Mouse (Mus musculus): ENCODE measurements around the gene Arfgef2. TPM values are rescaled to one million over a fixed set of nuclear protein-coding genes. Genes with fewer than 3 reads are reported as not detected.

Arfgef2 gene
- polyA plus RNA-seq (2015; fragmentation: Nextera tagmentation; extraction: Ambion mirVana), result 3.8 and 4.6 TPM in 2 replicates

DNA sequence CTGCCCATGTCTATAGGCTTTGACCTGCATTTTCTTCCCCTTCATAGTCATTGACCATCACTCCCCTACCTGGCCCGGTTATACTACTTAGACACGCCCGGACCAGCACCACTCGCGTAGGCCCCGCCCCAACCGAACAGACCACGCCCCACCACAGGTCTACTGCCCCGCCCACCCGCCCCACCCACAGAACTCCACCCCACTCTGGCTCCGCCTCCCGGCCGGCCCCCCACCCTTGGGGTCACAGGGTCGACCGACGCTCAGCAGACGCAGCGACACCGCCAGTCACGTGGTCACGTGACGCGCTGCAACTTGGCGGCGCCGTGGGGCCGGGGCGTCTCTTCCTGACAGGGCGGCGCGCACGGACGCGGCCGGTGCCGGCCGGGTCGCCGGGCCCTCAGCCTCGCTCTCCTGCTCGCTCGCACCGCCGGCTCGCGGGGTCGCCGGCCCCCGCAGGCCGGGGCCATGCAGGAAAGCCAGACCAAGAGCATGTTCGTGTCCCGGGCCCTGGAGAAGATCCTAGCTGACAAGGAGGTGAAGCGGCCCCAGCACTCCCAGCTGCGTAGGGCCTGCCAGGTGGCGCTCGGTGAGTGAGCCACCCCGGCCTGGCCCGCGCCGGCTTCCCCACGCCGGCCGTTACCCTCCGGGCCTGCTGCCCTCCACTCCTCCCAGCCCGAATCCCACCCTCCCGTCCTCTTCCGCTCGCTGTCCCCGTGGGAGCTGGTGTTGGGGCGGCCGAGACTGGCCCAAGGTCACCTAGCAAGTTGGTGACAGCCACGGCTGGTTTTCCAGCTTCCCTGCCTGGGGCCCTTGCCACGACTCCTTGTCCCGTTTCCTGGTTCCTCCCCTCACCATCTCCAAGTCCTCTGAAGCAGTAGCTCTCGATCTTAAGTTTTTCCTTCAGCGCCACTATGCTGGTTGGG, at the start of gene Arfgef2:
TSS of gene Arfgef2 (plus strand) at position 339 of the 923 bp plus-strand sequence.
- under 1% methylated on average over 69 of the region's 76 CpGs for WGBS
- Histone ChIP-seq H3K27me3 (no peaks in the 10 kb centered on the region), H3K27ac (peak within 1 kb of the TSS; percentile 79), H3K9ac (peak within 1 kb of the TSS; percentile 59), H3K36me3 (no peaks in the 10 kb centered on the region), H3K4me1 (peaks cover 16% of the 10 kb centered on the region; the same call in 1 of the 2 replicates), H3K9me3 (no peaks in the 10 kb centered on the region), H3K4me2 (peak within 1 kb of the TSS; percentile 82), H3K4me3 (peak within 1 kb of the TSS; percentile 83)
- ATAC-seq (ENCODE audit: insufficient number of reproducible peaks, low FRiP score, low TSS enrichment, low read depth), result peak; percentile 74

GRCm38 (mm10) chr2:166757969-166758368, 47.4 kb upstream of the Arfgef2 start:
- Histone ChIP-seq H3K27me3 (no peaks in the 10 kb centered on the region), H3K36me3 (no peaks in the 10 kb centered on the region), H3K9me3 (no peaks in the 10 kb centered on the region), H3K4me1 (0 out of 2 replicates have a peak, but pooled peaks cover 2% of the 10 kb centered on the region), H3K27ac (no peak overlapping the region), H3K4me3 (no peak overlapping the region), H3K9ac (no peak overlapping the region), H3K4me2 (no peak overlapping the region)
- ATAC-seq (ENCODE audit: insufficient number of reproducible peaks, low FRiP score, low TSS enrichment, low read depth), result no peak
- 26% methylated on average over 3 of the region's 3 CpGs for WGBS

DNA sequence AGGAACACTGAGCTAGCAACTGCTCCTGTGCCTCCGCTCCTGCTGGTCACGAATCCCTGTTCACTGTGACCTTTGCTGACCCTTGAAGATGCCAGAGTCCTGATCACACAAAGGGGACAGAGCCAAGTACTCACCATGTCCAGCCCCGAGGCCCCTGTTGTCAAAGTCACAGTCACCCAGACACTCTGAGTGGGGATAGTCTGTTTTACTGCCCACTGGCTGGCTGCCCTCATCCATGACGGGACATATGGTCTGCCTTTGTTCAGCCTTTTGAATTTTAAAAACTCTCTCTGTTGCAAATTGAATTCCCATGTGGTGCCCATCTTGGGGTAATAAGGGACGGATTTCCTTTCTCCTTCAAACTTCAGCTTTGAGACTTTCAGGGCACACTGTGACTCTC, 41.3 kb upstream of the Arfgef2 start:
- Histone ChIP-seq H3K36me3 (no peaks in the 10 kb centered on the region), H3K27me3 (no peaks in the 10 kb centered on the region), H3K4me3 (no peak overlapping the region), H3K4me2 (no peak overlapping the region), H3K4me1 (peaks cover 13% of the 10 kb centered on the region), H3K9me3 (no peaks in the 10 kb centered on the region), H3K9ac (no peak overlapping the region), H3K27ac (peak overlapping the region; percentile 7; the same call in 1 of the 2 replicates)
- 37% methylated on average over 5 of the region's 5 CpGs for WGBS
- no peak for ATAC-seq (ENCODE audit: insufficient number of reproducible peaks, low FRiP score, low TSS enrichment, low read depth)

DNA sequence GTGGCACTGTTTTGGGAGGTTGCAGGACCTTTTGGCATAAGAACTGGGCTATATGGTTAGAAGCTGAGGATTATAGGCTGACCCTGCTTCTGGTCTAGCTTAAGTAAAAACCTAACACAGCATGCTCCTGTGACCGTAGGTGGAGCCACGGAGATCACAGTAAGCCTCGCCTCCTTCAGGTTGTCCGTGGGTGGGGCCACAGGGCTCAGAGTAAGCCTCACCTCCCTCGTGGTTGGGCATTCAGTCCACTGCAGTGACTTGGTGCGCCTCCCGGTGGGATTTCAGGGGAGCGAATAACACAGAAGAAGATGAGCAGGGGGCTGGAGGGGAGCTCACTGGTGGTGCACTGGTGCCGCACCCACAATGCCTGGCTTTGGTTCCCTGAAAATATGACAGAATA, 37.8 kb upstream of the Arfgef2 start:
- Histone ChIP-seq H3K9ac (no peak overlapping the region), H3K4me3 (no peak overlapping the region), H3K9me3 (no peaks in the 10 kb centered on the region), H3K27me3 (no peaks in the 10 kb centered on the region), H3K4me2 (no peak overlapping the region), H3K27ac (no peak overlapping the region), H3K36me3 (no peaks in the 10 kb centered on the region), H3K4me1 (peaks cover 13% of the 10 kb centered on the region)
- no peak for ATAC-seq (ENCODE audit: insufficient number of reproducible peaks, low FRiP score, low TSS enrichment, low read depth)
- WGBS, result 79% methylated on average over 9 of the region's 9 CpGs

GRCm38 (mm10) chr2:166771396-166771795, 34.0 kb upstream of the Arfgef2 start:
- Histone ChIP-seq H3K9me3 (no peaks in the 10 kb centered on the region), H3K4me3 (no peak overlapping the region), H3K36me3 (no peaks in the 10 kb centered on the region), H3K4me1 (no peaks in the 10 kb centered on the region), H3K27ac (no peak overlapping the region), H3K4me2 (no peak overlapping the region), H3K27me3 (no peaks in the 10 kb centered on the region), H3K9ac (no peak overlapping the region)
- 55% methylated on average over 11 of the region's 11 CpGs for WGBS
- no peak for ATAC-seq (ENCODE audit: insufficient number of reproducible peaks, low FRiP score, low TSS enrichment, low read depth)

- ATAC-seq (ENCODE audit: insufficient number of reproducible peaks, low FRiP score, low TSS enrichment, low read depth), result no peak
- no peak overlapping the region for H3K27ac ChIP-seq
These were observed 31.8 kb upstream of the Arfgef2 start for GRCm38 (mm10) chr2:166773587-166773986.

GRCm38 (mm10) chr2:166774275-166774674, 31.1 kb upstream of the Arfgef2 start:
- no peak for ATAC-seq (ENCODE audit: insufficient number of reproducible peaks, low FRiP score, low TSS enrichment, low read depth)
- 87% methylated on average over 10 of the region's 10 CpGs for WGBS
- H3K9ac ChIP-seq, result no peak overlapping the region

More at GRCm38 (mm10) chr2:166773587-166773986, 31.8 kb upstream of the Arfgef2 start:
- Histone ChIP-seq H3K9ac (no peak overlapping the region), H3K4me3 (no peak overlapping the region), H3K36me3 (no peaks in the 10 kb centered on the region), H3K9me3 (no peaks in the 10 kb centered on the region), H3K27me3 (no peaks in the 10 kb centered on the region), H3K4me1 (no peaks in the 10 kb centered on the region), H3K4me2 (no peak overlapping the region)
- WGBS, result 82% methylated on average over 10 of the region's 10 CpGs

GRCm38 (mm10) chr2:166775357-166775893, 30.0 kb upstream of the Arfgef2 start:
- 73% methylated on average over 11 of the region's 11 CpGs for WGBS
- Histone ChIP-seq H3K4me2 (no peak overlapping the region), H3K36me3 (no peaks in the 10 kb centered on the region), H3K4me3 (no peak overlapping the region), H3K4me1 (no peaks in the 10 kb centered on the region), H3K9me3 (no peaks in the 10 kb centered on the region), H3K9ac (no peak overlapping the region), H3K27me3 (no peaks in the 10 kb centered on the region), H3K27ac (no peak overlapping the region)
- ATAC-seq (ENCODE audit: insufficient number of reproducible peaks, low FRiP score, low TSS enrichment, low read depth), result no peak

More at GRCm38 (mm10) chr2:166774275-166774674, 31.1 kb upstream of the Arfgef2 start:
- Histone ChIP-seq H3K4me1 (no peaks in the 10 kb centered on the region), H3K9me3 (no peaks in the 10 kb centered on the region), H3K36me3 (no peaks in the 10 kb centered on the region), H3K4me2 (no peak overlapping the region), H3K27me3 (no peaks in the 10 kb centered on the region), H3K27ac (no peak overlapping the region), H3K4me3 (no peak overlapping the region)

DNA sequence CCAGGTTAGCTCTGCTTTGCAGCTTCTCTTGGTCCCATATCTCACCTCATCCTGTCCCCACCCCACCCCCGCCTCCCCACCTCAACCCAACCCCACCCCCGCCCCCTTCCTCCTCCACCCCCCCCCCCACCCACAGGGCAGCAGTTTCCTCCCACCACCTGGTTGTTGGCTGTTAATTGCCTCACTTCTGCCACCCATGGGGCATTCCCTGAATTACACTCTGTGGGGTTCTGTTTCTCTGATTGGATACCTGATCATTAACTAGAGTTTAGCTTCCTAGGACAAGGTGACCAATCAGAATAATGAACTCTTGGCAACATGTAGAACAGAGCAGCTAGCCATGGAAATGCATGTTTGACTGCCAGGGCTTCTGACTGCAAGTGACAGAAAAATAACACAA, 29.1 kb upstream of the Arfgef2 start:
- Histone ChIP-seq H3K36me3 (no peaks in the 10 kb centered on the region), H3K4me2 (no peak overlapping the region), H3K9ac (no peak overlapping the region), H3K27ac (no peak overlapping the region), H3K4me1 (peaks cover 3% of the 10 kb centered on the region; the same call in 1 of the 2 replicates), H3K4me3 (no peak overlapping the region), H3K27me3 (0 out of 2 replicates have a peak, but pooled peaks cover 3% of the 10 kb centered on the region), H3K9me3 (no peaks in the 10 kb centered on the region)
- 67% methylated on average over 1 of the region's 2 CpGs for WGBS
- ATAC-seq (ENCODE audit: insufficient number of reproducible peaks, low FRiP score, low TSS enrichment, low read depth), result no peak

DNA sequence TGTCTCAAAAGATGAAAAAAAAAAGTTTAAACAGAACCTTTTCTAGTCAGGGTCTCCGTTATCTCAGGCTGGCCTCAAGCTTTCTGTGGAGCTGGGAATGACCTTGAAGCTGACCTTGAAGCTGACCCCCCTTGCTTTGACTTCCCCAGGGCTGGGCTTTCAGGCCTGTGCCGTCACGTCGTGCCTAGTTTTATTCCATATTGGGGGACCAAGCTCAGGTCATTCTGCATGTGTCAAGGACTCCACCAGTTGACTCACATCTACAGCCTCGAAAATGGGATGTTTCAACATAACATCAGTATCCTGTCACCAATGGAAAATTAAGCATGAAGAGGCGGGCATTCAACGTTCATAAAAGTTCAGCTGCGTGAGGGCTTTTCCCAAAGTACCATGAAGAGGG, 25.4 kb upstream of the Arfgef2 start:
- 0 out of 2 replicates have a peak, but pooled peaks cover 3% of the 10 kb centered on the region for H3K27me3 ChIP-seq
- H3K36me3 ChIP-seq, result no peaks in the 10 kb centered on the region
- H3K4me2 ChIP-seq, result no peak overlapping the region
- no peak overlapping the region for H3K27ac ChIP-seq
- peaks cover 3% of the 10 kb centered on the region; the same call in 1 of the 2 replicates for H3K4me1 ChIP-seq
- no peak overlapping the region for H3K9ac ChIP-seq
- no peak for ATAC-seq (ENCODE audit: insufficient number of reproducible peaks, low FRiP score, low TSS enrichment, low read depth)
- no peaks in the 10 kb centered on the region for H3K9me3 ChIP-seq
- H3K4me3 ChIP-seq, result no peak overlapping the region
- 69% methylated on average over 8 of the region's 8 CpGs for WGBS

DNA sequence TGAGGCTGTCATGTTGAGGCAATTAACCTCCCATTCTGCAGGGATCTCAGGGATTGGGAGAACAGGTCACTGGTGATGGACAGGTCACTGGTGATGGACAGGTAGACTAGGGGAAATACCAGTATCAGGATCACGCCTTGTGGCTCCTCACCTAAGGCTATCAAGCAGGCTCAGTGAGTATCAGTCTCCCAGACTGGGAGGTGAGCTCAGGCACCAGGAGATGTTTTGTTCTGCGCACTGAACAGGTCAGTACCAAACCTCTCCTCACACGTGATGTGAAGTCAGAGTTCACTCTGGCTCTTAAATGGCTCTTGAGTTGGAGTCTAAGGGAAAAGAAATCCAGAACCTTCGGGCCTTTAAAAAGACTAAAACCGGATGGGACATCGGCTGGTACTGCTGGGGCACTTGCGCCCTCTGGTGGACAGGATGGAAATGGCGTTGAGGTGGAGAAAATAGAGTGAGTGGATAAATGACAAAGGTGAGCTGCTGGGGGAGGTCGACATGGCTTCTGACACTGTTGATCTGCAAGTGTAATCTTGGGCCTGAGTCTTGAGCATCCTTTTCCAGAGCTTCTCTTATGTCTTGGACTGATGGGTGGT, 24.3 kb upstream of the Arfgef2 start:
- 13% methylated on average over 9 of the region's 9 CpGs for WGBS
- no peak for ATAC-seq (ENCODE audit: insufficient number of reproducible peaks, low FRiP score, low TSS enrichment, low read depth)
- Histone ChIP-seq H3K4me2 (no peak overlapping the region), H3K4me3 (no peak overlapping the region), H3K9me3 (no peaks in the 10 kb centered on the region), H3K4me1 (peaks cover 10% of the 10 kb centered on the region), H3K27me3 (0 out of 2 replicates have a peak, but pooled peaks cover 3% of the 10 kb centered on the region), H3K9ac (no peak overlapping the region), H3K27ac (no peak overlapping the region), H3K36me3 (no peaks in the 10 kb centered on the region)

DNA sequence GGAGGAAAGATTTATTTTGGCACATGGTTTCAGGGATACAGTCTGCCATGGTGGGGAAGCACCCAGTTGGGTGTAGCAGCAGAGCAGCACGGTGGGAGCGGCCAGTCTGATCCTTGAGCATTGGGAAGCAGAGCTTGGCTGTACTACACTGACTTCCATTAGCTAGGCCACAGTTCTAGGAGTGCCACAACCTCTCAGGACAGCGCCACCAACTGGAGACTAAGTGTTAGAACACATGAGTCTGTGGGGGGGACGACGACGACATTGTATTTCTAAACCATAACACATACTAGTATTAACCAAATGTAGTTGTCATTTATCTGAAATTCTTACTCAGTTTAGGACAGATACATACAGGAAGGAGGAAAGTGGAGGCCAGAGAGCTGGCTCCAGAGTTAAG, 21.0 kb upstream of the Arfgef2 start:
- no peak overlapping the region for H3K4me2 ChIP-seq
- 78% methylated on average over 6 of the region's 6 CpGs for WGBS

More for the DNA sequence above, 21.0 kb upstream of the Arfgef2 start:
- Histone ChIP-seq H3K27me3 (0 out of 2 replicates have a peak, but pooled peaks cover 3% of the 10 kb centered on the region), H3K9ac (no peak overlapping the region), H3K9me3 (no peaks in the 10 kb centered on the region), H3K27ac (no peak overlapping the region), H3K4me1 (peaks cover 21% of the 10 kb centered on the region), H3K36me3 (no peaks in the 10 kb centered on the region), H3K4me3 (no peak overlapping the region)
- ATAC-seq (ENCODE audit: insufficient number of reproducible peaks, low FRiP score, low TSS enrichment, low read depth), result no peak
